Mouse (Mus musculus) T-cell, adult 2 months (primary cell): ENCODE results near the gene Orai2.
"Not testable (repeated sequence)": the region's sequence is repeated elsewhere in the genome, so short reads cannot be mapped to it uniquely, and the experiment has no call there.

Source experiments
- DNase-seq: peaks from one replicate; pipeline ENCODE4 v3.0.0; 2022; ENCODE audit warnings: low spot score

Orai2 gene

GRCm38 (mm10) chr5:136137658-136138274 lies 32.7 kb downstream of the Orai2 start:
- DNase-seq, result peak; percentile 72

- DNase-seq, result no peak
These were observed 34.1 kb downstream of the Orai2 start for GRCm38 (mm10) chr5:136136292-136136990.

- DNase-seq, result peak; percentile 98
These were observed 34.8 kb downstream of the Orai2 start, which contains the start of the genes Lrwd1 and Alkbh4 for GRCm38 (mm10) chr5:136135571-136136291. Gene Lrwd1, minus strand, starts transcription at chr5:136136074. Gene Alkbh4, plus strand, starts transcription at chr5:136136146.

GRCm38 (mm10) chr5:136122165-136122564 lies 48.3 kb downstream of the Orai2 start:
- no peak for DNase-seq

- DNase-seq, result no peak
These were observed 53.8 kb downstream of the Orai2 start for GRCm38 (mm10) chr5:136116784-136117112.

GRCm38 (mm10) chr5:136115891-136116783 lies 54.4 kb downstream of the Orai2 start, which contains the start of gene Polr2j:
Gene Polr2j, plus strand, starts transcription at chr5:136116631.
- DNase-seq, result peak; percentile 97

GRCm38 (mm10) chr5:136113546-136113945 lies 57.0 kb downstream of the Orai2 start:
- not testable (repeated sequence) for DNase-seq

GRCm38 (mm10) chr5:136109042-136109441 lies 61.5 kb downstream of the Orai2 start:
- no peak for DNase-seq

GRCm38 (mm10) chr5:136108486-136108885 lies 62.0 kb downstream of the Orai2 start:
- DNase-seq, result no peak

GRCm38 (mm10) chr5:136104511-136104910 lies 66.0 kb downstream of the Orai2 start:
- DNase-seq, result peak; percentile 52

GRCm38 (mm10) chr5:136102099-136102820 lies 68.3 kb downstream of the Orai2 start:
- peak; percentile 77 for DNase-seq

GRCm38 (mm10) chr5:136098536-136098935 lies 72.0 kb downstream of the Orai2 start:
- DNase-seq, result no peak
